Mouse (Mus musculus) forebrain, embryonic 14.5 days (tissue): ENCODE results near the gene Cyp4f40. TPM values are rescaled to one million over a fixed set of nuclear protein-coding genes. Genes with fewer than 3 reads are reported as not detected.
A peak's percentile ranks its signal among the peaks of the same experiment; 100 is the strongest.
"Not testable (repeated sequence)": the region's sequence is repeated elsewhere in the genome, so short reads cannot be mapped to it uniquely, and the experiment has no call there.

Experiments used
- ATAC-seq: fragments of 200-750 bp; cut with Nextera tagmentation; 2 replicates; pipeline ENCODE4 v1.8.0; 2017; ENCODE audit warnings: mild to moderate bottlenecking, moderate library complexity
- DNase-seq: peaks from one replicate; pipeline ENCODE4 v3.0.0-alpha.2; 2015; ENCODE audit warnings: low spot score
- H3K27ac ChIP-seq: fragments of 300-500 bp; sonication (generic); 2 replicates; pipeline ENCODE4 v1.5.1; 2014; ENCODE audit warnings: low read depth, mild to moderate bottlenecking, control low read depth, low read length, moderate library complexity
- H3K27me3 ChIP-seq: fragments of 300-500 bp; sonication (generic); replicated peaks from 2 replicates; pipeline ENCODE4 v1.6.1; 2014; ENCODE audit warnings: low read length, control low read depth, mixed read lengths; ENCODE audit not compliant: control insufficient read depth, insufficient read depth
- H3K36me3 ChIP-seq: fragments of 300-500 bp; sonication (generic); 2 replicates; pipeline ENCODE4 v1.6.1; 2014; ENCODE audit warnings: low read length, control low read depth; ENCODE audit not compliant: control insufficient read depth, insufficient read depth
- H3K4me1 ChIP-seq: fragments of 300-500 bp; sonication (generic); 2 replicates; pipeline ENCODE4 v1.6.1; 2014; ENCODE audit warnings: antibody characterized with exemption, low read length, control low read depth; ENCODE audit not compliant: control insufficient read depth, insufficient read depth
- H3K4me2 ChIP-seq: fragments of 300-500 bp; sonication (generic); 2 replicates; pipeline ENCODE4 v1.6.1; 2014; ENCODE audit warnings: mild to moderate bottlenecking, control low read depth, low read length
- H3K4me3 ChIP-seq: fragments of 300-500 bp; sonication (generic); 2 replicates; pipeline ENCODE4 v1.5.1; 2014; ENCODE audit warnings: low read depth, low read length, control low read depth
- H3K9ac ChIP-seq: fragments of 300-500 bp; sonication (generic); 2 replicates; pipeline ENCODE4 v1.6.1; 2014; ENCODE audit warnings: mild to moderate bottlenecking, low read length, control low read depth, moderate library complexity
- H3K9me3 ChIP-seq: fragments of 300-500 bp; sonication (generic); replicated peaks from 2 replicates; pipeline ENCODE4 v1.6.1; 2016; ENCODE audit warnings: low read length, control low read depth, mixed read lengths; ENCODE audit not compliant: control insufficient read depth
- WGBS: fragments of 180-500 bp; shearing (Covaris S2); extraction: QIAGEN DNeasy Blood & Tissue Kit; methylation state at CpG from one replicate; pipeline ENCODE4 v1.1.7; 2014; 5-methylcytosine and 5-hydroxymethylcytosine counted together
- polyA plus RNA-seq: library from polyadenylated mRNA; unstranded; fragments of >200 nt; fragmentation: Nextera tagmentation; extraction: Ambion mirVana; gene quantifications from 2 replicates; pipeline ENCODE4 v1.2.1, GENCODE M21; 2014

Gene Cyp4f40
- polyA plus RNA-seq, 1 experiment from 2014 or later: not detected

GRCm38 (mm10) chr17:32680404-32680803 is 21.7 kb downstream of the Cyp4f40 start:
- H3K27me3 ChIP-seq: no peaks in the 10 kb centered on the region
- no peaks in the 10 kb centered on the region for H3K9me3 ChIP-seq
- H3K4me3 ChIP-seq: no peak overlapping the region
- DNase-seq (peak; percentile 73), ATAC-seq (no peak)
- H3K9ac ChIP-seq: no peak overlapping the region
- H3K4me2 ChIP-seq: no peak overlapping the region
- H3K27ac ChIP-seq: no peak overlapping the region
- 24% methylated on average over 2 of the region's 2 CpGs for WGBS
- H3K36me3 ChIP-seq: no peaks in the 10 kb centered on the region
- H3K4me1 ChIP-seq: no peaks in the 10 kb centered on the region

GRCm38 (mm10) chr17:32685048-32685750 is 26.5 kb downstream of the Cyp4f40 start, which contains the start of gene Cyp4f15:
TSS of gene Cyp4f15 (plus strand) at chr17:32685627.
- ATAC-seq (no peak), DNase-seq (peak; percentile 49)
- no peak within 1 kb of the TSS for H3K9ac ChIP-seq
- no peak within 1 kb of the TSS for H3K4me2 ChIP-seq
- 18% methylated on average over 7 of the region's 7 CpGs for WGBS
- H3K9me3 ChIP-seq: no peaks in the 10 kb centered on the region
- no peak within 1 kb of the TSS for H3K27ac ChIP-seq
- H3K4me3 ChIP-seq: no peak within 1 kb of the TSS
- H3K4me1 ChIP-seq: no peaks in the 10 kb centered on the region
- H3K27me3 ChIP-seq: no peaks in the 10 kb centered on the region
- no peaks in the 10 kb centered on the region for H3K36me3 ChIP-seq

DNA sequence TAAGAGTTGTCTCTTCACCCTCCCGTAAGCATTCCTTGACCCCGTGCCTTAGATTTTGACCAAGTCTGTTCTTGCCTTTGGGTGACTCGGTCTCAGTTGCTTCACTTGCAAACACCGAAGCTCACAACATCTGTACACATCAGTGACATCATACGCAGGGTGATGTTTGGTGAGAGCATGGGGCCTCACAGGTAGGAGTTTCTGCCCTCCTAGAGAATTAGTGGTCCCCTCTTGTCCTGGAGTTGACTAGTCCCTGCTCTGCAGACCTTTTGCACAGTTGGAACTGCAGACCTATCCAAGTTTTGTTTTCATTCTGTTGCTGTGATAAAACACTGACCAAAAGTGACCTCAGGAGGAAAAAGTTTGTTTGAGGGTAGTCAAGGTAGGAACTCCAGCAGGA is 28.0 kb downstream of the Cyp4f40 start:
- no peak overlapping the region for H3K4me3 ChIP-seq
- H3K4me2 ChIP-seq: no peak overlapping the region
- H3K27me3 ChIP-seq: no peaks in the 10 kb centered on the region
- H3K4me1 ChIP-seq: no peaks in the 10 kb centered on the region
- WGBS: 98% methylated on average over 5 of the region's 5 CpGs
- H3K36me3 ChIP-seq: no peaks in the 10 kb centered on the region
- ATAC-seq: no peak
- no peak overlapping the region for H3K9ac ChIP-seq
- no peak overlapping the region for H3K27ac ChIP-seq
- no peaks in the 10 kb centered on the region for H3K9me3 ChIP-seq
- DNase-seq: no peak

DNA sequence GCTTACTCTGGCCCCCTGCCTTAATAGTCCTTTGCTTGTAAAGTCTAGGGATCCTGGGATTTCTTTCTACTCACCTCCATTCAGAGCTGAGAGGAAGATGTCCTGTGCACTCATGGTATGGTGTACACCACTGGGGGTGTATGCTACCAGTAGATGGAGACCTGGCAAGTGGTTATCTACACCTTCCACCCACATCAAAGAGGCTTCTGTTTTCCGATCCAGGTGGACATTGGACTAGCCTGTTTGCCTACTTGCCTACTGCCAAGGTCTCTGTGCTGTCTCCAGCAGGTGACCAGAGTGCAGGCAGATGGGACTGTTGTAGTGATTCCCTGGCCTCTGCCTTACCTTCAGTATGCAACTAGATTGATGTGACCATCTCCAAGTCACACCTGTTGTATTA is 32.3 kb downstream of the Cyp4f40 start:
- no peak overlapping the region for H3K9ac ChIP-seq
- H3K27me3 ChIP-seq: no peaks in the 10 kb centered on the region
- H3K27ac ChIP-seq: no peak overlapping the region
- ATAC-seq (no peak), DNase-seq (no peak)
- H3K36me3 ChIP-seq: no peaks in the 10 kb centered on the region
- no peaks in the 10 kb centered on the region for H3K9me3 ChIP-seq
- H3K4me2 ChIP-seq: no peak overlapping the region
- no peak overlapping the region for H3K4me3 ChIP-seq
- H3K4me1 ChIP-seq: no peaks in the 10 kb centered on the region
- WGBS: 100% methylated on average over 1 of the region's 1 CpGs

- H3K9ac ChIP-seq: no peak overlapping the region
- WGBS: 56% methylated on average over 22 of the region's 22 CpGs
- no peak overlapping the region for H3K27ac ChIP-seq
- ATAC-seq (no peak), DNase-seq (no peak)
- no peaks in the 10 kb centered on the region for H3K27me3 ChIP-seq
- H3K4me2 ChIP-seq: no peak overlapping the region
- no peak overlapping the region for H3K4me3 ChIP-seq
- no peaks in the 10 kb centered on the region for H3K36me3 ChIP-seq
- H3K9me3 ChIP-seq: peaks cover 6% of the 10 kb centered on the region; the same call in 1 of the 2 replicates
- no peaks in the 10 kb centered on the region for H3K4me1 ChIP-seq
These were observed 44.1 kb downstream of the Cyp4f40 start for GRCm38 (mm10) chr17:32702826-32703225.

DNA sequence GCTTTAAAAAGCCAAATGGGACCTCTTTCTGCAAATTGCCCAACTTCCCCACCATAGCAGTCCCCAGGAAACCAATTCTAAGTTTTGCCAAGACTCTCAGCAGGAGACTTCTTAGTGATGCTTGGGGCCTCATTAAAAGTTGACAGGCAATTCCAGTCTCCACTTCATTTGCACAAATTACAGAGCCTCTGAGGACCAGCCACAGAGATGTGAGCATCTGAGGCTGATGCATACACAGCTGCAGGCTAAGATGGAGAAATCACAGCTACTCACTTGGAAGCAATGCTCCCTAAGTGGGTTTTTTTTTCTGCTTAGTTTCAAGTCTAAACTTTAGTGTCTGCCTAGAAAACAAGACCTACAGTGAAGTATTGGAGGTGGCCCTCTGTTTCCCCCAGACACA is 51.8 kb downstream of the Cyp4f40 start:
- not testable (repeated sequence) for H3K9ac ChIP-seq, H3K36me3 ChIP-seq, H3K4me2 ChIP-seq, DNase-seq, H3K4me1 ChIP-seq, H3K9me3 ChIP-seq, H3K27me3 ChIP-seq, H3K27ac ChIP-seq, H3K4me3 ChIP-seq, ATAC-seq

DNA sequence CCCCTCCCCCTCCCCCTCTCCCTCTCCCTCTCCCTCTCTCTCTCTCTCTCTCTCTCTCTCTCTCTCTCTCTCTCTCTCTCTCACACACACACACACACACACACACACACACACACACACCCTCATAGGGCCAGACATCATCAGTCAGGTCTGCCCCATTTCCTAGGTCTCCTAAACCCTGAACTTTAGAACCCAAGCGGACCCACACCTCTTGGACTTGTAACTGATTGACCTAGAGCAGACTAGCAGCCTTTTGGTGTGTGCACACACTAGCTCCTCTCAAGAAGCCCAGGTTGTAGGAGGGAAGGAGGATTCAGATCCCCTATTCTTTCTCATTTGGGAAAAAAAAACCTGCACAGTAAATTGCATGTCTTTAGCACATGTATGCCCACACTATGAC is 63.5 kb downstream of the Cyp4f40 start:
- not testable (repeated sequence) for H3K9me3 ChIP-seq, H3K4me1 ChIP-seq, H3K27ac ChIP-seq, H3K4me3 ChIP-seq, H3K9ac ChIP-seq, ATAC-seq, DNase-seq, H3K4me2 ChIP-seq, H3K27me3 ChIP-seq, H3K36me3 ChIP-seq
- WGBS: 86% methylated on average over 1 of the region's 1 CpGs

- Histone ChIP-seq H3K9ac (no peak overlapping the region), H3K4me3 (no peak overlapping the region), H3K4me1 (no peaks in the 10 kb centered on the region), H3K9me3 (0 out of 2 replicates have a peak, but pooled peaks cover 3% of the 10 kb centered on the region), H3K36me3 (no peaks in the 10 kb centered on the region), H3K4me2 (no peak overlapping the region), H3K27me3 (no peaks in the 10 kb centered on the region), H3K27ac (no peak overlapping the region)
- DNase-seq: no peak
- no peak for ATAC-seq
- 65% methylated on average over 7 of the region's 7 CpGs for WGBS
These were observed 64.1 kb downstream of the Cyp4f40 start for GRCm38 (mm10) chr17:32722771-32723170.

GRCm38 (mm10) chr17:32726360-32726759 is 67.7 kb downstream of the Cyp4f40 start:
- ATAC-seq, H3K27ac ChIP-seq, H3K27me3 ChIP-seq, H3K4me2 ChIP-seq, H3K36me3 ChIP-seq, H3K9me3 ChIP-seq, H3K4me3 ChIP-seq, H3K9ac ChIP-seq, H3K4me1 ChIP-seq, DNase-seq: not testable (repeated sequence)
